Mouse (Mus musculus) embryonic facial prominence, embryonic 12.5 days (tissue): ENCODE data around the gene Mmp20. TPM values are rescaled to one million over a fixed set of nuclear protein-coding genes. Genes with fewer than 3 reads are reported as not detected.
A peak's percentile ranks its signal among the peaks of the same experiment; 100 is the strongest.

Experiments used
- ATAC-seq: fragments of 200-750 bp; cut with Nextera tagmentation; 2 replicates; pipeline ENCODE4 v1.8.0; 2017; ENCODE audit not compliant: insufficient number of reproducible peaks, insufficient read depth, low FRiP score, low TSS enrichment
- H3K27ac ChIP-seq: fragments of 300-500 bp; sonication (generic); 2 replicates; pipeline ENCODE4 v1.5.1; 2016; ENCODE audit warnings: mild to moderate bottlenecking
- H3K27me3 ChIP-seq: fragments of 300-500 bp; sonication (generic); 2 replicates; pipeline ENCODE4 v1.6.1; 2016; ENCODE audit warnings: mild to moderate bottlenecking, moderate library complexity
- H3K36me3 ChIP-seq: fragments of 300-500 bp; sonication (generic); 2 replicates; pipeline ENCODE4 v1.6.1; 2016; ENCODE audit warnings: mild to moderate bottlenecking
- H3K4me1 ChIP-seq: fragments of 300-500 bp; sonication (generic); 2 replicates; pipeline ENCODE4 v1.6.1; 2016
- H3K4me2 ChIP-seq: fragments of 300-500 bp; sonication (generic); replicated peaks from 2 replicates; pipeline ENCODE4 v1.6.1; 2016; ENCODE audit warnings: mild to moderate bottlenecking, moderate library complexity
- H3K4me3 ChIP-seq: fragments of 300-500 bp; sonication (generic); 2 replicates; pipeline ENCODE4 v1.5.1; 2016; ENCODE audit warnings: mild to moderate bottlenecking
- H3K9ac ChIP-seq: fragments of 300-500 bp; sonication (generic); 2 replicates; pipeline ENCODE4 v1.6.1; 2016; ENCODE audit warnings: mild to moderate bottlenecking, moderate library complexity
- H3K9me3 ChIP-seq: fragments of 300-500 bp; sonication (generic); 2 replicates; pipeline ENCODE4 v1.6.1; 2016; ENCODE audit warnings: mild to moderate bottlenecking, moderate library complexity
- WGBS: fragments of 180-500 bp; shearing (Covaris S2); methylation state at CpG from one replicate; pipeline ENCODE4 v1.1.7; 2016; 5-methylcytosine and 5-hydroxymethylcytosine counted together
- polyA plus RNA-seq: library from polyadenylated mRNA; unstranded; fragments of >200 nt; fragmentation: Nextera tagmentation; extraction: Ambion mirVana; gene quantifications from 2 replicates; pipeline ENCODE4 v1.2.1, GENCODE M21; 2016

The Mmp20 gene
- not detected in 2 replicates for polyA plus RNA-seq

DNA sequence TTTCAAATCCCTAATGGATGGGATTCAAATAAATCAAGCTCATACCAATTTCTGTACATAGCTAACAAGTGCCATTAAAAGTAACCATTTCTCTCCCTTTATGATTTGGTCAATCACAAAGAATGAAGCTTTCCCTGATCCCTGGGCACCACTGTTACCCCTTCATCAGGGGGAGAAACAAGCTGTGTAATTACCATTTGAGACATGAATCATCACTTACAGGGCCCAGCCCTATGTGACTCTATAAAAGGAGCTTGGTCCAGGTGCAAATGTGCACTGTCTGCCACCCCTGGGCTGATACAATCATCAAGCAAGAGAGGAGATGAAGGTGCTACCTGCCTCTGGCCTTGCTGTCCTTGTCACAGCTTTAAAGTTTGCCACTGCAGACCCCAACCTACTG, at the start of gene Mmp20:
TSS of gene Mmp20 (plus strand) at position 301 of the 400 bp plus-strand sequence.
- no peaks in the 10 kb centered on the region for H3K4me1 ChIP-seq

DNA sequence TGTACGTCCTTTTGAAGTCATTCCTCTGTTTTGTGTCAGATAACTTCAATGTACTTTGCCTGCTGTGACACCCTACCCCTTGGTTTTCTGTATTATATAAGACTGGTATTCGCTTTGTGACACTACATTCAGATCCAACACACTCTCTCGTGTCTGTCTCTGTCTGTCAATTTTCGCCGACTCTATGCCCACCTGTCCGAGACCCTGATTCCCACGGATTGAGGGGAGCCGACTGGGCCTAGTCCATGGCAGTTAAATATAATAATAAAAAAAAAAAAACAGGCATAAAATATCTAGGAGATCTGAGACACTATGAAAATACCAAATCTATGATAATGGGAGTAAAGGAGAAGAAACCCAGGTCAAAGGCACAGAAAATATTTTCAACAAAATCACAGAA, 38.0 kb upstream of the Mmp20 start:
- H3K27ac ChIP-seq, result no peak overlapping the region
- H3K4me3 ChIP-seq, result no peak overlapping the region
- H3K27me3 ChIP-seq, result no peaks in the 10 kb centered on the region
- no peak overlapping the region for H3K4me2 ChIP-seq
- H3K9me3 ChIP-seq, result no peaks in the 10 kb centered on the region
- WGBS, result 71% methylated on average over 8 of the region's 8 CpGs
- no peaks in the 10 kb centered on the region for H3K4me1 ChIP-seq
- no peak for ATAC-seq
- H3K9ac ChIP-seq, result no peak overlapping the region
- H3K36me3 ChIP-seq, result no peaks in the 10 kb centered on the region

More for the DNA sequence above, at the start of gene Mmp20:
- H3K4me2 ChIP-seq, result no peak within 1 kb of the TSS
- H3K4me3 ChIP-seq, result no peak within 1 kb of the TSS
- ATAC-seq, result no peak
- H3K9ac ChIP-seq, result no peak within 1 kb of the TSS
- no peaks in the 10 kb centered on the region for H3K27me3 ChIP-seq
- H3K36me3 ChIP-seq, result no peaks in the 10 kb centered on the region
- no peak within 1 kb of the TSS for H3K27ac ChIP-seq
- H3K9me3 ChIP-seq, result no peaks in the 10 kb centered on the region

DNA sequence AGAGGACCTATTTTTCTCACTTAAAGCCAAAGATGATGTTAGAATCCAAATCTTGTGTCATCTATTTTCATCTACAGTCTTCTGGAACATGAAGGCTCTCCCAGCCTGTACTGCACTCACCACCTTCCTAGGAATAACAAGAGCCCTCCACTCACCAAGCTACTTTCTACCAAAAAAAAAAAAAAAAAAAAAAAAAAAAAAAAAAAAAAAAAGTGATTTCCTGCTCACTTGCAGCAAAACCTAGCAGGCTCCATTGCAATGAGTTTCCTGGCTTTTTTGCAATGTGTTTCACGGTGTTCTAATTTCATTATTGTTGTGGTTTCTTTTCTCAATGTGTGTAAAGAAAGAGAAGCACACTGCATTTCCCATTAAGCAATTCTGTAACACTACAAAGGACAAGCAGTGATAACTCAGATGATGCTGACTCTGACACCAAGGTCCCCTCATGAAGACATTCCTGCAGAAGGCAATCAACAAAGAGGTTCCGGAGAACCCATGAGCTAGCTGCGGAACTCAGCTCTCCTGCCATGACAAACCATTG, 34.7 kb upstream of the Mmp20 start:
- no peaks in the 10 kb centered on the region for H3K36me3 ChIP-seq
- H3K27ac ChIP-seq, result no peak overlapping the region
- 85% methylated on average over 3 of the region's 3 CpGs for WGBS
- no peaks in the 10 kb centered on the region for H3K9me3 ChIP-seq
- H3K9ac ChIP-seq, result no peak overlapping the region
- no peak overlapping the region for H3K4me2 ChIP-seq
- H3K4me3 ChIP-seq, result no peak overlapping the region
- H3K27me3 ChIP-seq, result no peaks in the 10 kb centered on the region
- H3K4me1 ChIP-seq, result no peaks in the 10 kb centered on the region
- no peak for ATAC-seq

DNA sequence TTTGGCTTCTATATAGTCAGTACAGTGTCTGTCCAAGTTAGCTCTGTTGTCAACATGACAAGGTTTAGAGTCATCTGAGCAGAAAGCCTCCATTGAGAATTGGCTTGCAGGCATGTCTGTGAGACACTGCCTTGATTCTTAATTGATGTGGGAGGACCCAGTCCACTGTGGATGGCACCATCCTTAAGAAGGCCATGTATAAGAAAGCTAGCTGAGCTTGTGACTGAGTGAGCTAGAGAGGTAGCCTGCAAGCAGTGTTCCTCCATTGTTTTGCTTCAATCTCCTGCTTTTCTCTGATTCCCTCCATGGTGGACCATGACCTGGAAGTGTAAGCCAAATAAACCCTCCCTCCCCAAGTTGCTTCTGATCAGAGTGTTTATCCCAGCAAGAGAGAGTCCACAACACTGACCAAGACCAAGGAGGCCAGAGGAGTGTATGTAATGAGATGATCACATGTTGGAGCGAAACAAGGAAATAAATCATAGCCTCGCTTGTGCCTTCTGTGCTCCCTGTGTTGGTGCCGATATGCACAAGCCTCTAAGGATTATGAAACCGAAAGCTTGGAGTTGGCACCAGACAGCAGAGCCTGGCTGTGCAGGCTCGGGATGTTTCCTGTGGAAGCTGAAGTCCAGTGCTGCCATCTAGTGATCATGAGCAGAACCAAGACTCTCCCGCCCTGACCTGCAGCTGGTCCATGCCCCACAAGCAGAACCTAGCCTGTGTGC, 33.1 kb upstream of the Mmp20 start:
- no peaks in the 10 kb centered on the region for H3K9me3 ChIP-seq
- ATAC-seq, result peak; percentile 93
- no peaks in the 10 kb centered on the region for H3K27me3 ChIP-seq
- 12% methylated on average over 6 of the region's 6 CpGs for WGBS
- H3K4me2 ChIP-seq, result peak overlapping the region; percentile 44
- H3K27ac ChIP-seq, result no peak overlapping the region
- peak overlapping the region; percentile 24 for H3K4me3 ChIP-seq
- H3K36me3 ChIP-seq, result no peaks in the 10 kb centered on the region
- no peaks in the 10 kb centered on the region for H3K4me1 ChIP-seq
- H3K9ac ChIP-seq, result no peak overlapping the region

DNA sequence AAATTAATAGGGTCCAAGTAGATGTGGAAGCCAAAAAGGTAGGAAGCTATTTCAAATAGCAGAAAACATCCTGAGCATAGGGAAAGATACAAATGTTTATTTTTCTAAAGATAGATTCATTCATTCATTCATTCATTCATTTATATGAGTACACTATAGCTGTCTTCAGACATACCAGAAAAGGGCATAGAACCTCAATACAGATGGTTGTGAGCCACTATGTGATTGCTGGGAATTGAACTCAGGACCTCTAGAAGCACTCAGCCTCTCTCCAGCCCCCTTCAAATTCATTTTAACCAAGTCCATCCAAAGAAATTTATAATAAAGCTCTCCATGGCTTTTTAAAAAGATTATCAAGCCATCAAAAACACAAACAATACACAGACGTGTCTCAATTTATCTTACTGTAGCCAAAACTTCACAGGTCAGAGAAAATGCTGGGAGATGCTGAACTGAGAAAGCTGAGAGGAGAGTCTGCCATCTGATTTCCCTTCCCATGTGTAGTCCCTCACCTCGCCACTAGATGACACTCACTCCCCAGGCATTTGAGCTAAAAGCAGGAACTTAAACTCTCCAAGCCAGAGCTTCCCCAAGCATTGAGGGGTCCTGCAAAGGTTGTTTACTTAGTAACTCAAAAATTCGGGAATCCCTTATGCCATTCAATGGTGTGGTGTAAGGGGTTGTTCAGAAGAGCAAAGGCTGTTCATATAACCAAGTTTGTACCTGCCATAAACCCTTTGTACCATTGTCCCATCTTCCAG, 24.9 kb upstream of the Mmp20 start:
- Histone ChIP-seq H3K27me3 (no peaks in the 10 kb centered on the region), H3K4me1 (no peaks in the 10 kb centered on the region), H3K4me2 (no peak overlapping the region), H3K9me3 (no peaks in the 10 kb centered on the region), H3K36me3 (no peaks in the 10 kb centered on the region), H3K27ac (no peak overlapping the region), H3K4me3 (no peak overlapping the region), H3K9ac (no peak overlapping the region)
- 4% methylated on average over 3 of the region's 3 CpGs for WGBS
- no peak for ATAC-seq

DNA sequence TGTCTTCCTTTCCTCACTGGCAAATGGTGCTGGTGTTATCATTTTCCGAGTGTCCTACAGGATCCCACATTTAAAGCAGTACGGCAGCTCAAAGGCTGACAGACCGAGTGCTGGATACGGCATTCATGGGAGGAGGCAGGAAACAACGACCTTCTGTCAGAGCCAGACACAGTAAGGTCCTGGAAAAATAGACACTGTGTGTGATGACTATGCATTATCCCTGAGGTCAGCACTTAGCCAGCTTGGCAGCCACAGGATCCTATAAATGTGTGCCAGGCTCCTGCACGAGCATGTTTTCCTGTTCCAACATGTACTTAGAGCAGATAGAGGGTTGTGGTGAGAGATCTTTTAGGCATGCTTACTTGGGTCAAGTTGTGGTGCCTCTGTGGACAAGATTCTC, 24.0 kb upstream of the Mmp20 start:
- Histone ChIP-seq H3K36me3 (no peaks in the 10 kb centered on the region), H3K27ac (no peak overlapping the region), H3K9me3 (no peaks in the 10 kb centered on the region), H3K4me2 (no peak overlapping the region), H3K9ac (no peak overlapping the region), H3K27me3 (no peaks in the 10 kb centered on the region), H3K4me3 (no peak overlapping the region), H3K4me1 (no peaks in the 10 kb centered on the region)
- ATAC-seq, result no peak
- 58% methylated on average over 6 of the region's 6 CpGs for WGBS

DNA sequence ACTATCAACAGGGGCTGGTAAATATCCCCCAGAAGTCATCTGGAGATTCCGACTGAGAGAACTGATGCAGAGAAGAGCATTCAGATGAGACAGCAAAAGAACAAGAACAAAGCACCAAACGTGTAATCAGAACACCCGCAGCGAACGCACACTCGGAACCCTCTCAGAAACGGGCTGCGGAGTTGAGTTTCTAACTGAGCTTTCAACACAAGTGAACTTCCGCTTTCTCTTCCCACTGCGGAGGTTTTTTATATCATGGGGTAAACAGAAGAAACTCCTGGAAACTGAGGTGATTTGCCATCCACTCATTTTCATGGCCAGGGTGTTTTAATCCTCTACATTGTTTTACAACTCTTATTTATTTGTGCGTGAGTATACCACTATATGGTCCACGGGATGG, 22.4 kb upstream of the Mmp20 start:
- H3K36me3 ChIP-seq, result no peaks in the 10 kb centered on the region
- no peaks in the 10 kb centered on the region for H3K27me3 ChIP-seq
- no peak overlapping the region for H3K27ac ChIP-seq
- H3K4me1 ChIP-seq, result no peaks in the 10 kb centered on the region
- H3K9ac ChIP-seq, result no peak overlapping the region
- H3K9me3 ChIP-seq, result no peaks in the 10 kb centered on the region
- WGBS, result 88% methylated on average over 12 of the region's 12 CpGs
- ATAC-seq, result no peak
- no peak overlapping the region for H3K4me2 ChIP-seq
- no peak overlapping the region for H3K4me3 ChIP-seq

DNA sequence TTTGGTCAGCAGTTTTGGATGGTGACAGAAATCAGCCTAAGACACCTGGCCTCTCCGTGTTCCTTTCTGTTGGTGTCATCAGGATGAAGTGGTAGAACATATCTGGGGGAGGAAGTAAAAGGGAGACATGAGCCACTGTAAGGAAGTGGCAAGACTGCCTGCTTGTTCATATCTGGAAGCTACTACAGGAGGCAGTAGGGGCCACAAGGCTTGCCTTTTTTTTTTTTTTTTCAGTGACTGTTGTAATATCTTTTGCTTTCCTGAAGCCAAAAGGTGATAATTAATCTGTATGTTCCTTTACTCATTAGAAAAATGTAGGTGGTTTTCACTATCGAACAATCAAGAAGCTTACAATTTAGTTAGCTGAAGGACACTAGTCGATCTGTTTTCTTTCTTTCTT, 5.4 kb upstream of the Mmp20 start:
- Histone ChIP-seq H3K4me2 (no peak overlapping the region), H3K27ac (no peak overlapping the region), H3K9me3 (no peaks in the 10 kb centered on the region), H3K27me3 (no peaks in the 10 kb centered on the region), H3K9ac (no peak overlapping the region), H3K4me3 (no peak overlapping the region), H3K36me3 (no peaks in the 10 kb centered on the region), H3K4me1 (no peaks in the 10 kb centered on the region)
- 76% methylated on average over 3 of the region's 3 CpGs for WGBS
- ATAC-seq, result no peak

DNA sequence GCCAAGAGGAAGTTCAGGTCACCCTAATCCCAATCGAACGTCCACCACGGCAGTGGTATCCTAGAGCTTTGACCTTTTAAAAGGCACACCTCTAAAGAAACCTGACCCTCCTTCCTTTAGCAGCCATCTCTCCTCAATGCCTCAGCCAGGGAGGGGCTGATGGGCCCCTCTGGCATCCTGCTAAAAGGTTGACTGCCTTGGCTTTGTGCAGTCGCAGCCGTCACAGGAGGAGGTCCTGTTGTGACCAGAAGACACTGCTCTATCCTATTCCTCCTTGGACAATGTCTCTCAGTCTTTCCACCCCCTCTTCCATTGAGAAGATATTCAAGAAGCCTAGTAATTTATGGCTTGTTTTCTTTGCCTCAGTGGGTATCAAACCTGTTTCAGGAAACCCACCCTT, 5.9 kb downstream of the Mmp20 start:
- Histone ChIP-seq H3K4me1 (no peaks in the 10 kb centered on the region), H3K4me2 (no peak overlapping the region), H3K27me3 (no peaks in the 10 kb centered on the region), H3K4me3 (no peak overlapping the region), H3K36me3 (no peaks in the 10 kb centered on the region), H3K27ac (no peak overlapping the region), H3K9me3 (no peaks in the 10 kb centered on the region), H3K9ac (no peak overlapping the region)
- ATAC-seq, result no peak
- 22% methylated on average over 5 of the region's 5 CpGs for WGBS

DNA sequence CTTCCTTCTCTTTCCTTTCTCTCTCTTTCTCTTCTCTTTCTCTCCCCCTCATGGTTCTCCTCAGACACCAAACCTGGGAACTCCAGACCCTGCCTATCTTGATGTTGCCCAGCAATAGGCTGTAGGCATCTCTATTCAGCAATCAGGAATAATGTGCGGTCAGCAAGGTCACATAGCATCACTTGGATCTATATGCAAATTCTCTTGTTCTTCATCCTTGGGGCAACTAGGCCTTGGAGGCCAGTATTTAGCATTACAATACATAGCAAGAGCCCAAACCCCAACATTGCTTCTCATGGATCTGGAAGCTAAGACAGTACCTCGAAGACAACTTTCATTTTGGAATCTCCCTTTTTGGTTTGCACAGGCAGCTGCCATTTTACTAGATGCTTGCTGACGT, 19.9 kb downstream of the Mmp20 start:
- Histone ChIP-seq H3K36me3 (no peaks in the 10 kb centered on the region), H3K9me3 (no peaks in the 10 kb centered on the region), H3K4me2 (no peak overlapping the region), H3K9ac (no peak overlapping the region), H3K27me3 (no peaks in the 10 kb centered on the region), H3K4me1 (no peaks in the 10 kb centered on the region), H3K4me3 (no peak overlapping the region), H3K27ac (no peak overlapping the region)
- WGBS, result 84% methylated on average over 3 of the region's 3 CpGs
- ATAC-seq, result no peak

DNA sequence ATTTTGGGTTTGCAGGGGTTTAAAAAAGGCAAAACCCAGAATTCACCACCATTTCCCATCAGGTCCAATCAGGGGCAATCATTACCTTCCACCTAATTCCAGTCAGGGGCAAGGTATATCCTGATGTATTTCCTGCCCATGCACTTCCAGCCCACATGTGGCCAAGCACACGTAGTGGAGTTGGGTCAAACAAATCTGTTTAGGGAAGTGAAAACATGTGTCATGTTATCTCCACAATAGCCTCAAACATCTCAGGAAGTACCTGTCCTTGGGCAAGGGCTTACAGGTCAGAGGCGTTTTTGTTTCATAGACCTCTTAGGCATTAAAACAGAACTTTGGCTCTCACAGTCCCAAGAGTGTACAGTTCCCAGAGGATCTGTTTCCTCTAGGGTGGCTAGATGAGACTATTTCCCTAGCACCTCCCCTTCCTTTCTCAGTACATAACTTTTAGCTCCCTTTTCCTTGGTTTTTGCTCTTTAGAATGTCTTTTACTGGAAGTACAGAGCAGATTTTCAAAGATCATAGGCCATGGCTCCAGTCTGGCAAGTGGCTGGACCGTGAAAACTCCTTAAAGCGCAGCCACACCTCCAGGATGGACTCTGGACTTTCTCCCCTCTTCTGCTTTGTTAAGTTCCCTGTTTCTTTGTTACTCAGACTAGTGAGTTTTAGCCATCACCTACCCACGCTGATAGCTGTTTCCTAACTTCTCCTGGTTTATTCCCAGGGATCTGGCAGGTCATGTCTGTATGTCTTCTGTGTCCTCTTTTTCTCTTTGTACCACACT, 22.6 kb downstream of the Mmp20 start:
- no peaks in the 10 kb centered on the region for H3K9me3 ChIP-seq
- no peaks in the 10 kb centered on the region for H3K27me3 ChIP-seq
- no peaks in the 10 kb centered on the region for H3K36me3 ChIP-seq
- H3K27ac ChIP-seq, result no peak overlapping the region
- no peaks in the 10 kb centered on the region for H3K4me1 ChIP-seq
- ATAC-seq, result no peak
- WGBS, result 70% methylated on average over 5 of the region's 5 CpGs
- no peak overlapping the region for H3K4me2 ChIP-seq
- H3K4me3 ChIP-seq, result no peak overlapping the region
- H3K9ac ChIP-seq, result no peak overlapping the region
